Comparison of ENCODE assay signal across 9 mouse cellular contexts in the genomic region with DNA sequence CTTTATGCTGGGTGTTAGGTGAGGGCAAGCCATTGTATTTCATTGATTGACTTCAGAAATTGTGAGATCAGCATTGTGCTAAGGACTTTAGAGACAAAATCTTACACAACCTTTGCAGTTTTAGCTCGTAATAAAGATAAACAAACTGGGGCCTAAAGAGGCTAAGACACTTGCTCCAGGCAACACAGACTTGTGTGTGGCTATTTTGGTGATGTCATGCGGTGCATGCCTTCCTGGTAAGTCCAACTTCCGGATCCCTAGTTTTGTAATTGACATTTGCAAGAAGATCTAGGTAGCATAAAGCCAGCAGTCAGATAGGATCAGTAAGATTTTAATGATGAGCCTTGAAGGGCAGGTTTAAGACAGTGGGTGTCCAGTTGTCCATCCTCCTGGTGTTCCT. TPM values are rescaled to one million over a fixed set of nuclear protein-coding genes. Genes with fewer than 3 reads are reported as not detected.
A peak's percentile ranks its signal among the peaks of the same experiment; 100 is the strongest.
DNase-seq lines count a peak whose midpoint lies in the region; ATAC-seq and TF ChIP-seq lines count a peak whose summit lies in the region.
"Had no signal": no experiment of that assay in that cellular context is flagged by ENCODE, and none has a peak within 500 bp of the region (broad histone marks: within the 10 kb centered on the region; RNA-seq: fewer than 3 reads in every experiment).

No protein-coding gene starts in this region.

- peak overlapping the region; percentile 65 for H3K4me3 ChIP-seq in hindbrain, embryonic 10.5 days
- H3K4me3 ChIP-seq in hindbrain, embryonic 11.5 days (ENCODE audit: low read depth, low read length): no peak overlapping the region
- peak overlapping the region in 1 of 3 experiments; percentile 5 for H3K4me3 ChIP-seq in CH12.LX (replicated peaks in 1 of 3; ENCODE audit: low read depth in 2 of 3, low read length in 2 of 3, poor library complexity in 1 of 3)
- H3K4me3 ChIP-seq in embryonic facial prominence, embryonic 13.5 days: peak overlapping the region; percentile 66; the same call in 1 of the 2 replicates
- H3K4me3 ChIP-seq in limb, embryonic 15.5 days: peak overlapping the region; percentile 68
- no peak overlapping the region for H3K4me3 ChIP-seq in midbrain, embryonic 13.5 days (replicated peaks)

- no peak for TF ChIP-seq EP300 in CH12.LX (IDR thresholded peaks at IDR 0.05; ENCODE audit: low read length)

- H3K36me3 ChIP-seq in hindbrain, embryonic 10.5 days: no peaks in the 10 kb centered on the region
- H3K36me3 ChIP-seq in hindbrain, embryonic 11.5 days (ENCODE audit: control insufficient read depth, insufficient read depth, low read length): no peaks in the 10 kb centered on the region
- no peaks in the 10 kb centered on the region for H3K36me3 ChIP-seq in CH12.LX (replicated peaks in 1 of 2; ENCODE audit: control insufficient read depth in 1 of 2, insufficient read depth in 1 of 2, low read length in 1 of 2)
- H3K36me3 ChIP-seq in embryonic facial prominence, embryonic 13.5 days: no peaks in the 10 kb centered on the region
- H3K36me3 ChIP-seq in limb, embryonic 15.5 days: no peaks in the 10 kb centered on the region
- no peaks in the 10 kb centered on the region for H3K36me3 ChIP-seq in midbrain, embryonic 13.5 days

- no peak for TF ChIP-seq POLR2A in CH12.LX (IDR thresholded peaks at IDR 0.05; ENCODE audit: low read depth, low read length)

- TF ChIP-seq CTCF in CH12.LX (conservative IDR thresholded peaks at IDR 0.05 in 1 of 2, IDR thresholded peaks at IDR 0.05 in 1 of 2; ENCODE audit: low read depth in 2 of 2, low read length in 2 of 2): no peak

- 82% methylated on average over 3 of the region's 3 CpGs for WGBS in hindbrain, embryonic 10.5 days
- WGBS in hindbrain, embryonic 11.5 days: 77% methylated on average over 3 of the region's 3 CpGs
- 78% methylated on average over 3 of the region's 3 CpGs for WGBS in embryonic facial prominence, embryonic 13.5 days
- 73% methylated on average over 3 of the region's 3 CpGs for WGBS in limb, embryonic 15.5 days
- 88% methylated on average over 3 of the region's 3 CpGs for WGBS in midbrain, embryonic 13.5 days

- no peak for ATAC-seq in hindbrain, embryonic 11.5 days (ENCODE audit: low FRiP score)
- ATAC-seq in embryonic facial prominence, embryonic 13.5 days (ENCODE audit: insufficient number of reproducible peaks, insufficient read depth, low FRiP score, low TSS enrichment, low read depth): no peak
- no peak for ATAC-seq in limb, embryonic 15.5 days (ENCODE audit: insufficient number of reproducible peaks, low FRiP score, low TSS enrichment, low read depth)
- ATAC-seq in midbrain, embryonic 13.5 days: no peak

- in situ Hi-C loops in CH12.LX (cut with MboI; ENCODE audit: low pct_ligation_motif_present, low pct_unique_long_range_greater_than_20kb, low sequenced_read_pairs): loop anchor here (5.0 kb wide), 2 partner anchors 35 to 65 kb away; no protein-coding TSS in a partner anchor

- H3K4me2 ChIP-seq in hindbrain, embryonic 11.5 days (replicated peaks; ENCODE audit: low read depth, low read length): no peak overlapping the region
- peak overlapping the region; percentile 84; the same call in 1 of the 2 replicates for H3K4me2 ChIP-seq in CH12.LX (ENCODE audit: insufficient read depth, low read depth, poor library complexity, severe bottlenecking)
- peak overlapping the region; percentile 86 for H3K4me2 ChIP-seq in embryonic facial prominence, embryonic 13.5 days
- H3K4me2 ChIP-seq in limb, embryonic 15.5 days: peak overlapping the region; percentile 76
- H3K4me2 ChIP-seq in midbrain, embryonic 13.5 days (replicated peaks): no peak overlapping the region

- dilution Hi-C loops in CH12.LX (cut with MboI; ENCODE audit: extremely low pct_ligation_motif_present, extremely low pct_unique_long_range_greater_than_20kb, low sequenced_read_pairs): no loop called here

- TF ChIP-seq RAD21 in CH12.LX (IDR thresholded peaks at IDR 0.05; ENCODE audit: low read depth, low read length): no peak

- no peaks in the 10 kb centered on the region for H3K79me2 ChIP-seq in CH12.LX (replicated peaks; ENCODE audit: control insufficient read depth, extremely low read depth, insufficient read depth, poor library complexity, severe bottlenecking)

- peaks cover 22% of the 10 kb centered on the region for H3K4me1 ChIP-seq in hindbrain, embryonic 10.5 days (replicated peaks)
- peaks cover 5% of the 10 kb centered on the region; the same call in 1 of the 2 replicates for H3K4me1 ChIP-seq in hindbrain, embryonic 11.5 days (replicated peaks; ENCODE audit: control insufficient read depth, insufficient read depth, low read length)
- H3K4me1 ChIP-seq in CH12.LX (ENCODE audit: control insufficient read depth in 1 of 2, insufficient read depth in 2 of 2): peaks cover 4 to 28% of the 10 kb centered on the region in 2 experiments; a peak in 3 of 4 replicates
- H3K4me1 ChIP-seq in embryonic facial prominence, embryonic 13.5 days: peaks cover 10% of the 10 kb centered on the region
- peaks cover 12% of the 10 kb centered on the region for H3K4me1 ChIP-seq in limb, embryonic 15.5 days
- H3K4me1 ChIP-seq in midbrain, embryonic 13.5 days (replicated peaks): peaks cover 10% of the 10 kb centered on the region; the same call in 1 of the 2 replicates

- no peaks in the 10 kb centered on the region for H3K9me3 ChIP-seq in hindbrain, embryonic 10.5 days
- H3K9me3 ChIP-seq in hindbrain, embryonic 11.5 days (ENCODE audit: control insufficient read depth, low read length): no peaks in the 10 kb centered on the region
- peaks cover 4% of the 10 kb centered on the region for H3K9me3 ChIP-seq in CH12.LX (replicated peaks; ENCODE audit: low read length)
- H3K9me3 ChIP-seq in embryonic facial prominence, embryonic 13.5 days: no peaks in the 10 kb centered on the region
- no peaks in the 10 kb centered on the region for H3K9me3 ChIP-seq in limb, embryonic 15.5 days
- H3K9me3 ChIP-seq in midbrain, embryonic 13.5 days: no peaks in the 10 kb centered on the region

- no peak overlapping the region for H3K9ac ChIP-seq in hindbrain, embryonic 11.5 days (ENCODE audit: low read depth, low read length)
- no peak overlapping the region for H3K9ac ChIP-seq in CH12.LX (ENCODE audit: insufficient read depth, low read depth)
- H3K9ac ChIP-seq in embryonic facial prominence, embryonic 13.5 days: no peak overlapping the region
- no peak overlapping the region for H3K9ac ChIP-seq in limb, embryonic 15.5 days
- no peak overlapping the region for H3K9ac ChIP-seq in midbrain, embryonic 13.5 days (replicated peaks)

- no peak overlapping the region for H3K27ac ChIP-seq in hindbrain, embryonic 10.5 days
- H3K27ac ChIP-seq in hindbrain, embryonic 11.5 days (ENCODE audit: low read depth, low read length): no peak overlapping the region
- no peak overlapping the region for H3K27ac ChIP-seq in CH12.LX (ENCODE audit: insufficient read depth, low read depth)
- H3K27ac ChIP-seq in embryonic facial prominence, embryonic 13.5 days: no peak overlapping the region
- H3K27ac ChIP-seq in limb, embryonic 15.5 days: no peak overlapping the region
- H3K27ac ChIP-seq in midbrain, embryonic 13.5 days: no peak overlapping the region

- DNase-seq in hindbrain, embryonic 10.5 days (ENCODE audit: low spot score): no peak
- DNase-seq in hindbrain, embryonic 11.5 days (ENCODE audit: low spot score): no peak
- DNase-seq in CH12.LX (ENCODE audit: extremely low read depth): no peak
- no peak for DNase-seq in right cerebral cortex, postnatal 10 days (ENCODE audit: low spot score in 2 of 2)
- DNase-seq in cerebellum, postnatal 10 days: no peak

- H3K27me3 ChIP-seq in hindbrain, embryonic 10.5 days (ENCODE audit: insufficient read depth, poor library complexity, severe bottlenecking): peaks cover 60% of the 10 kb centered on the region
- H3K27me3 ChIP-seq in hindbrain, embryonic 11.5 days (ENCODE audit: control insufficient read depth, insufficient read depth, low read length): peaks cover 26% of the 10 kb centered on the region
- peaks cover 6% of the 10 kb centered on the region for H3K27me3 ChIP-seq in CH12.LX (replicated peaks)
- H3K27me3 ChIP-seq in embryonic facial prominence, embryonic 13.5 days: peaks cover 30% of the 10 kb centered on the region
- peaks cover 5% of the 10 kb centered on the region; the same call in 1 of the 2 replicates for H3K27me3 ChIP-seq in limb, embryonic 15.5 days
- peaks cover 50% of the 10 kb centered on the region for H3K27me3 ChIP-seq in midbrain, embryonic 13.5 days
- H3K27me3 ChIP-seq: Patski had no signal

TF ChIP-seq in CH12.LX, 34 proteins besides CTCF, POLR2A, EP300 and RAD21 (continues in another document):
- TF ChIP-seq MAZ (IDR thresholded peaks at IDR 0.05; ENCODE audit: low read depth, low read length): no peak
- TF ChIP-seq ZC3H11A (IDR thresholded peaks at IDR 0.05; ENCODE audit: low read depth, low read length): no peak
- TF ChIP-seq TBP (conservative IDR thresholded peaks at IDR 0.05; ENCODE audit: low read depth, low read length): no peak
- no peak for TF ChIP-seq SIN3A (IDR thresholded peaks at IDR 0.05; ENCODE audit: low read length)
- TF ChIP-seq CHD1 (IDR thresholded peaks at IDR 0.05; ENCODE audit: low read depth, low read length): no peak
- no peak for TF ChIP-seq KAT2A (IDR thresholded peaks at IDR 0.05; ENCODE audit: insufficient replicate concordance, low read length)
- TF ChIP-seq USF2 (conservative IDR thresholded peaks at IDR 0.05; ENCODE audit: low read depth, low read length): no peak
- no peak for TF ChIP-seq ZNF384 (IDR thresholded peaks at IDR 0.05; ENCODE audit: low read depth, low read length)
- no peak for TF ChIP-seq NELFE (IDR thresholded peaks at IDR 0.05; ENCODE audit: low read depth, low read length)
- no peak for TF ChIP-seq MXI1 (IDR thresholded peaks at IDR 0.05; ENCODE audit: low read depth, low read length)
- TF ChIP-seq ZKSCAN1 (IDR thresholded peaks at IDR 0.05; ENCODE audit: borderline replicate concordance, low read depth, low read length): no peak
- no peak for TF ChIP-seq GABPA (IDR thresholded peaks at IDR 0.05; ENCODE audit: insufficient replicate concordance, low read depth, low read length)
- no peak for TF ChIP-seq RCOR1 (conservative IDR thresholded peaks at IDR 0.05; ENCODE audit: low read depth, low read length)
- no peak for TF ChIP-seq MAFK (IDR thresholded peaks at IDR 0.05; ENCODE audit: insufficient replicate concordance, low read length)
- TF ChIP-seq TCF12 (IDR thresholded peaks at IDR 0.05; ENCODE audit: low read depth, low read length): no peak

RNA-seq across cellular contexts. Expression of a gene that starts 1.1 kb away (rescaled TPM):
- polyA plus RNA-seq in hindbrain, embryonic 10.5 days (2016; fragmentation: Nextera tagmentation; extraction: Ambion mirVana): 1.6 and 2.4 TPM in 2 replicates
- polyA plus RNA-seq in hindbrain, embryonic 11.5 days (2014; fragmentation: Nextera tagmentation; extraction: Ambion mirVana): 1.3 and 1.8 TPM in 2 replicates
- total RNA-seq in CH12.LX (2012; rRNA removed) (4.5 and 5.3 TPM in 2 replicates), CH12.LX (2014; rRNA removed) (6.6 and 6.8 TPM in 2 replicates)
- 10.9 and 12.4 TPM in 2 replicates for polyA plus RNA-seq in CH12.LX (2012; ENCODE audit: insufficient read length, low read depth)
- 2.5 and 2.9 TPM in 2 replicates for polyA plus RNA-seq in embryonic facial prominence, embryonic 13.5 days (2015; fragmentation: Nextera tagmentation; extraction: Ambion mirVana)
- polyA plus RNA-seq in limb, embryonic 15.5 days (2015; fragmentation: Nextera tagmentation; extraction: Ambion mirVana): 3.0 and 3.8 TPM in 2 replicates
- 0.28 and 0.36 TPM in 2 replicates for polyA plus RNA-seq in midbrain, embryonic 13.5 days (2015; fragmentation: Nextera tagmentation; extraction: Ambion mirVana)

Comparison
In these comparisons a context has a peak if more than half of its experiments do, and no peak if none do; other contexts are left out.
1. H3K4me3 ChIP-seq: peak in hindbrain, embryonic 10.5 days (single experiment), embryonic facial prominence, embryonic 13.5 days (single experiment) and limb, embryonic 15.5 days (single experiment); none in hindbrain, embryonic 11.5 days (single experiment) and midbrain, embryonic 13.5 days (single experiment).
2. H3K4me2 ChIP-seq: peak in CH12.LX (single experiment), embryonic facial prominence, embryonic 13.5 days (single experiment) and limb, embryonic 15.5 days (single experiment); none in hindbrain, embryonic 11.5 days (single experiment) and midbrain, embryonic 13.5 days (single experiment).